Mouse (Mus musculus): ENCODE measurements around the gene B9d2.

- no peak for TF ChIP-seq EP300 (IDR thresholded peaks at IDR 0.05; ENCODE audit: low read depth)
- TF ChIP-seq CTCF (IDR thresholded peaks at IDR 0.05; ENCODE audit: low read depth), result no peak
Measured at GRCm38 (mm10) chr7:25671686-25672085, 8.9 kb upstream of the B9d2 start.

Data from liver, postnatal 0 days (tissue).